Mouse (Mus musculus) lung, adult 2 months (tissue): ENCODE data around the gene Cnga3. TPM values are rescaled to one million over a fixed set of nuclear protein-coding genes. Genes with fewer than 3 reads are reported as not detected.

ENCODE experiments used
- DNase-seq: peaks from one replicate; pipeline ENCODE4 v3.0.0; 2022
- H3K4me1 ChIP-seq: fragments of 200-500 bp; 2 replicates; pipeline ENCODE4 v1.6.1; 2011; ENCODE audit warnings: low read length; ENCODE audit not compliant: control insufficient read depth, insufficient read depth
- H3K4me3 ChIP-seq: fragments of 200-500 bp; replicated peaks from 2 replicates; pipeline ENCODE3; 2011; ENCODE audit warnings: low read depth, mild to moderate bottlenecking, control low read depth, low read length; ENCODE audit errors: extremely low read depth
- CTCF ChIP-seq: fragments of 200-500 bp; IDR thresholded peaks from 2 replicates; pipeline ENCODE4 v1.5.1; 2011; ENCODE audit warnings: mild to moderate bottlenecking, low read length, control low read depth; ENCODE audit not compliant: insufficient read depth
- POLR2A ChIP-seq: fragments of 200-500 bp; IDR thresholded peaks from 2 replicates; pipeline ENCODE4 v1.6.1; 2011; ENCODE audit warnings: low read depth, mild to moderate bottlenecking, control low read depth, low read length, borderline replicate concordance; ENCODE audit errors: extremely low read depth
- WGBS: fragments of 180-500 bp; shearing (Covaris S2); methylation state at CpG from one replicate; pipeline ENCODE4 v1.1.7; 2018; 5-methylcytosine and 5-hydroxymethylcytosine counted together
- polyA plus RNA-seq: library from polyadenylated mRNA; depleted of rRNA; stranded (reverse); fragments of >200 nt; gene quantifications from 2 replicates; pipeline ENCODE4 v1.2.3, GENCODE M21; 2012; rRNA removed

Cnga3 gene
- polyA plus RNA-seq = 0.05 TPM in 1 of 2 replicates, not detected in the other

GRCm38 (mm10) chr1:37214144-37214543 lies at the start of gene Cnga3:
Gene Cnga3, plus strand, starts transcription at chr1:37214434.
- 28% methylated on average over 1 of the region's 1 CpGs for WGBS
- no peak within 1 kb of the TSS for H3K4me3 ChIP-seq
- no peak for TF ChIP-seq CTCF
- no peak for TF ChIP-seq POLR2A
- no peaks in the 10 kb centered on the region for H3K4me1 ChIP-seq
- DNase-seq = no peak

GRCm38 (mm10) chr1:37166066-37166465 lies 48.2 kb upstream of the Cnga3 start:
- TF ChIP-seq POLR2A (no peak), CTCF (no peak)
- Histone ChIP-seq H3K4me3 (no peak overlapping the region), H3K4me1 (no peaks in the 10 kb centered on the region)
- no peak for DNase-seq
- 47% methylated on average over 6 of the region's 6 CpGs for WGBS

- DNase-seq = no peak
- H3K4me1 ChIP-seq = no peaks in the 10 kb centered on the region
- WGBS = 72% methylated on average over 7 of the region's 7 CpGs
- no peak overlapping the region for H3K4me3 ChIP-seq
- no peak for TF ChIP-seq POLR2A
- no peak for TF ChIP-seq CTCF
Measured at GRCm38 (mm10) chr1:37167918-37168317, 46.3 kb upstream of the Cnga3 start.

- DNase-seq = no peak
- Histone ChIP-seq H3K4me3 (no peak overlapping the region), H3K4me1 (no peaks in the 10 kb centered on the region)
- WGBS = 76% methylated on average over 2 of the region's 2 CpGs
- no peak for TF ChIP-seq POLR2A
- TF ChIP-seq CTCF = no peak
Measured at GRCm38 (mm10) chr1:37177874-37178273, 36.4 kb upstream of the Cnga3 start.

- DNase-seq = no peak
- no peak overlapping the region for H3K4me3 ChIP-seq
- WGBS = 64% methylated on average over 5 of the region's 5 CpGs
- no peaks in the 10 kb centered on the region for H3K4me1 ChIP-seq
- TF ChIP-seq POLR2A (no peak), CTCF (no peak)
Measured at GRCm38 (mm10) chr1:37179852-37180251, 34.4 kb upstream of the Cnga3 start.

- no peak for DNase-seq
- H3K4me3 ChIP-seq = no peak overlapping the region
- no peaks in the 10 kb centered on the region for H3K4me1 ChIP-seq
- no peak for TF ChIP-seq CTCF
- TF ChIP-seq POLR2A = no peak
- 75% methylated on average over 6 of the region's 6 CpGs for WGBS
Measured at GRCm38 (mm10) chr1:37187050-37187449, 27.2 kb upstream of the Cnga3 start.

GRCm38 (mm10) chr1:37194607-37195006 lies 19.6 kb upstream of the Cnga3 start:
- no peak overlapping the region for H3K4me3 ChIP-seq
- TF ChIP-seq CTCF (no peak), POLR2A (no peak)
- 59% methylated on average over 4 of the region's 4 CpGs for WGBS
- no peak for DNase-seq
- no peaks in the 10 kb centered on the region for H3K4me1 ChIP-seq

GRCm38 (mm10) chr1:37201406-37201805 lies 12.8 kb upstream of the Cnga3 start:
- Histone ChIP-seq H3K4me1 (no peaks in the 10 kb centered on the region), H3K4me3 (no peak overlapping the region)
- no peak for DNase-seq
- 66% methylated on average over 4 of the region's 4 CpGs for WGBS
- no peak for TF ChIP-seq POLR2A
- no peak for TF ChIP-seq CTCF

- no peaks in the 10 kb centered on the region for H3K4me1 ChIP-seq
- no peak overlapping the region for H3K4me3 ChIP-seq
- no peak for DNase-seq
- WGBS = 76% methylated on average over 8 of the region's 8 CpGs
- no peak for TF ChIP-seq POLR2A
- no peak for TF ChIP-seq CTCF
Measured at GRCm38 (mm10) chr1:37207743-37208142, 6.5 kb upstream of the Cnga3 start.

GRCm38 (mm10) chr1:37212375-37212774 lies 1.9 kb upstream of the Cnga3 start:
- no peak for DNase-seq
- Histone ChIP-seq H3K4me1 (no peaks in the 10 kb centered on the region), H3K4me3 (no peak overlapping the region)
- TF ChIP-seq CTCF (no peak), POLR2A (no peak)
- WGBS = 86% methylated on average over 9 of the region's 9 CpGs
